Mouse (Mus musculus): ENCODE results near the gene Hist1h3h. TPM values are rescaled to one million over a fixed set of nuclear protein-coding genes. Genes with fewer than 3 reads are reported as not detected.
"Not testable (repeated sequence)": the region's sequence is repeated elsewhere in the genome, so short reads cannot be mapped to it uniquely, and the experiment has no call there.

Hist1h3h gene
- polyA plus RNA-seq, 1 experiment from 2014 or later: 5.4 TPM

DNA sequence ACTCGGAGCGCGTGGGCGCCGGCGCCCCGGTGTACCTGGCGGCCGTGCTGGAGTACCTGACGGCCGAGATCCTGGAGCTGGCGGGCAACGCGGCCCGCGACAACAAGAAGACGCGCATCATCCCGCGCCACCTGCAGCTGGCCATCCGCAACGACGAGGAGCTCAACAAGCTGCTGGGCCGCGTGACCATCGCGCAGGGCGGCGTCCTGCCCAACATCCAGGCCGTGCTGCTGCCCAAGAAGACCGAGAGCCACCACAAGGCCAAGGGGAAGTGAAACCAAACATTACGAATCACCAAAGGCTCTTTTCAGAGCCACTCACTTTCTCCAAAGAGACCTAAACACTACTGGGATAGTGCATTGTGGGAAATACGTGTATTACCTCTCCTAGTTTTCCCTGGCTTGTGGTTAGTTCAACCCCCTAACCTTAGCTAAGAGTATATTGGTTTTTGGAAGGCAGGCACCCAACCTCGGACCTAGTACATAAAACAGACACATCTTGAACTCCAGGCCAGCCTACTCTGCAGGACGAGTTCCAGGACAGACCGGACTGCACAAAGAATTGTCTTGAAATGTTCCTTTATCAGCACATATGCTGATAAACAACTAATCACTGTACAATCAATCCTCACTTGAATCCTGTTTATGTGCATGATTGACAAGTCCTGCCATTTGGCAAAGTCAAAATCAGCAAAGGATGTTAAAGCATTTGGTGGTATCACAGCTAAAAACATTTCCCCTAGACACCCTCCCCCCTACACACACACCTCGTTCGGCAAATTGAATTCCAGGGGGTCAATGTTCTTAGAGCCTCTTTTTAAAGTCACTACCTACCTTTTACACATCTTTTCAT is 693 bp upstream of the Hist1h3h start:
- peak overlapping the region; percentile 83 for H3K4me2 ChIP-seq
- H3K9ac ChIP-seq: peak overlapping the region; percentile 63
- not testable (repeated sequence) for H3K9me3 ChIP-seq (replicated peaks); H3K36me3 ChIP-seq; H3K27me3 ChIP-seq
- H3K4me1 ChIP-seq (replicated peaks): peaks cover 27% of the 10 kb centered on the region
- ATAC-seq (replicated peaks; ENCODE audit: insufficient number of reproducible peaks, insufficient read depth, low FRiP score, low read depth): 0 out of 2 replicates have a peak, but pooled peaks have one; percentile 5
- H3K4me3 ChIP-seq: peak overlapping the region; percentile 49
- peak overlapping the region; percentile 91 for H3K27ac ChIP-seq
- WGBS: 0% methylated on average over 15 of the region's 38 CpGs

DNA sequence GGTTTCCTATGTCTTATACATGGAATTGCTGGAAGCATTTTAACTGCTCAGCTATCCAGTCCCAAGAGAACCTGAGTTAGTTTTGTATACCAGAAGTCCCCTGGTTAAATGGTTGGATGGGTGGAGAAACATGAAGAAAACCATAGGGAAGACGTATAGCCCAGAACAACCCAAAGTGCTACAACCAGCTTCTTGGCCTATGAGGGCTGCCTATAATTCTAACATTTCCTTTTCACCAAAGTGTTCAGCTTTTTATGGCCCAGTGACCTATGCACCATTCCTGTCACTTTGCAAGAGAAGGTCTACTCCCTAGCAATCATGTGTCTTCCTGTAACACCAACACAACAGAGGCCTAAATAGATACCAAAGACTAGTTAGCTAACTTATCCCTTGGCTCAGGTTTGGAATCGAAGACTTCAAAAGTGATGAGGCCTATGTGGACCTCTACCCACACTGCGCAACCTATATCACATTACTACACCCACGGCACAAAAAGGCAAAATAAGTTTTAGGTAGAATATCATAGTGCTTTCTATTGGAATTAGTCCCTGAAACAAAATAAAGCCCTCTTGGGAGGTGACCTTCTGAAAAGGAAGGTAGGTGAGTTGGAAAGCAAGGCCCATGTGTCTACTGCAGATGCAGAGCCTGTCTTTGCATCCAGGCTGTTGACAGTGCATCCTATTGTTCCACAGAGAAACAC is 1.1 kb downstream of the Hist1h3h start:
- Histone ChIP-seq H3K27me3 (no peaks in the 10 kb centered on the region), H3K9ac (peak overlapping the region; percentile 52), H3K36me3 (no peaks in the 10 kb centered on the region), H3K27ac (peak overlapping the region; percentile 63), H3K9me3 (replicated peaks) (no peaks in the 10 kb centered on the region), H3K4me1 (replicated peaks) (peaks cover 34% of the 10 kb centered on the region), H3K4me2 (peak overlapping the region; percentile 83), H3K4me3 (peak overlapping the region; percentile 49)
- 66% methylated on average over 4 of the region's 4 CpGs for WGBS
- ATAC-seq (replicated peaks; ENCODE audit: insufficient number of reproducible peaks, insufficient read depth, low FRiP score, low read depth): no peak

DNA sequence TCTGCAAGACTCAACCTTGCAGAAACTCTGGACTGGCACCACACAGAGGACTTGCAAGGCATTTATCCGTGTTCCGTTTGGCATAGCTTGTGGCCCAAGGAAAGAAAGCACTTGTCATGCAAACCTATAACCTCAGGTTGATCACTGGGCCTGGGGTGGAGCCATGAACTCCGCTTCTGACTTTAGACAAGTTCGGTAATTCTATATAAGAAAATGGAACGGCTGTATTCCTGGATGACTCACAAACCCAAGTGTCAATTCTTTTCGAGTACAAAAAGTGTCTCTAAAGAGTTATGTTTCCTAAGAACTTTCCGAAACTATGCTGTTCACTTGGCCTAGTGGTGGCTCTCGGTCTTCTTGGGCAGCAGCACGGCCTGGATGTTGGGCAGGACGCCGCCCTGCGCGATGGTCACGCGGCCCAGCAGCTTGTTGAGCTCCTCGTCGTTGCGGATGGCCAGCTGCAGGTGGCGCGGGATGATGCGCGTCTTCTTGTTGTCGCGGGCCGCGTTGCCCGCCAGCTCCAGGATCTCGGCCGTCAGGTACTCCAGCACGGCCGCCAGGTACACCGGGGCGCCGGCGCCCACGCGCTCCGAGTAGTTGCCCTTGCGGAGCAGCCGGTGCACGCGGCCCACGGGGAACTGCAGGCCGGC is 3.8 kb downstream of the Hist1h3h start:
- not testable (repeated sequence) for H3K9me3 ChIP-seq (replicated peaks); H3K27me3 ChIP-seq; H3K36me3 ChIP-seq
- ATAC-seq (replicated peaks; ENCODE audit: insufficient number of reproducible peaks, insufficient read depth, low FRiP score, low read depth): 0 out of 2 replicates have a peak, but pooled peaks have one; percentile 5
- Histone ChIP-seq H3K9ac (peak overlapping the region; percentile 31), H3K4me2 (peak overlapping the region; percentile 76), H3K4me3 (peak overlapping the region; percentile 51), H3K27ac (peak overlapping the region; percentile 88), H3K4me1 (replicated peaks) (peaks cover 26% of the 10 kb centered on the region)
- 4% methylated on average over 21 of the region's 44 CpGs for WGBS

DNA sequence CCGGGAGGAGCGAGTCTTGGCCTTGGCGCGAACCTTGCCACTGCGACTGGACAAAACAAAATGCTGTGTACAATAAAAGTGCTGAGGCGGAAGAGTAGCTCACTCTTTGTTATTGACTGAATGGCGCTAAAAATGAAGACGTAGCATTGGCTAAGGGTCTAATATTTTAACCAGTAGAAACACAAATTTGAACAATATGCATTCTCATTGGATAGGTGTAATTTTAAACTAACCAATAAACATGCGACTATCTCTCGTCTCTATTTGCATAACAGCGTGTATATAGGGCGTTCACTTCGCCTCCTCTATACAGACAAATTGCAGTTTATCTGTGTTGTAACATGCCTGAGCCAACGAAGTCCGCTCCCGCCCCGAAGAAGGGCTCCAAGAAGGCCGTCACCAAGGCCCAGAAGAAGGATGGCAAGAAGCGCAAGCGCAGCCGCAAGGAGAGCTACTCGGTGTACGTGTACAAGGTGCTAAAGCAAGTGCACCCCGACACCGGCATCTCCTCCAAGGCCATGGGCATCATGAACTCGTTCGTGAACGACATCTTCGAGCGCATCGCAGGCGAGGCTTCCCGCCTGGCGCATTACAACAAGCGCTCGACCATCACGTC is 4.4 kb downstream of the Hist1h3h start, which contains the start of gene Hist1h2bm:
Gene Hist1h2bm (plus strand): TSS at position 288 of the 616 bp plus-strand sequence.
- Histone ChIP-seq H3K4me3 (peak within 1 kb of the TSS; percentile 51), H3K27ac (peak within 1 kb of the TSS; percentile 88), H3K9ac (peak within 1 kb of the TSS; percentile 41), H3K4me2 (peak within 1 kb of the TSS; percentile 76), H3K4me1 (replicated peaks) (peaks cover 24% of the 10 kb centered on the region)
- not testable (repeated sequence) for H3K27me3 ChIP-seq; H3K9me3 ChIP-seq (replicated peaks); H3K36me3 ChIP-seq
- peak; percentile 95 for ATAC-seq (replicated peaks; ENCODE audit: insufficient number of reproducible peaks, insufficient read depth, low FRiP score, low read depth)
- under 1% methylated on average over 37 of the region's 37 CpGs for WGBS

GRCm38 (mm10) chr13:21722373-21722925 is 5.0 kb downstream of the Hist1h3h start:
- no peaks in the 10 kb centered on the region for H3K36me3 ChIP-seq
- peak overlapping the region; percentile 41 for H3K9ac ChIP-seq
- peak overlapping the region; percentile 76 for H3K4me2 ChIP-seq
- no peaks in the 10 kb centered on the region for H3K27me3 ChIP-seq
- peak overlapping the region; percentile 88 for H3K27ac ChIP-seq
- peak overlapping the region; percentile 51 for H3K4me3 ChIP-seq
- 4% methylated on average over 11 of the region's 11 CpGs for WGBS
- ATAC-seq (replicated peaks; ENCODE audit: insufficient number of reproducible peaks, insufficient read depth, low FRiP score, low read depth): no peak
- no peaks in the 10 kb centered on the region for H3K9me3 ChIP-seq (replicated peaks)
- peaks cover 21% of the 10 kb centered on the region for H3K4me1 ChIP-seq (replicated peaks)

DNA sequence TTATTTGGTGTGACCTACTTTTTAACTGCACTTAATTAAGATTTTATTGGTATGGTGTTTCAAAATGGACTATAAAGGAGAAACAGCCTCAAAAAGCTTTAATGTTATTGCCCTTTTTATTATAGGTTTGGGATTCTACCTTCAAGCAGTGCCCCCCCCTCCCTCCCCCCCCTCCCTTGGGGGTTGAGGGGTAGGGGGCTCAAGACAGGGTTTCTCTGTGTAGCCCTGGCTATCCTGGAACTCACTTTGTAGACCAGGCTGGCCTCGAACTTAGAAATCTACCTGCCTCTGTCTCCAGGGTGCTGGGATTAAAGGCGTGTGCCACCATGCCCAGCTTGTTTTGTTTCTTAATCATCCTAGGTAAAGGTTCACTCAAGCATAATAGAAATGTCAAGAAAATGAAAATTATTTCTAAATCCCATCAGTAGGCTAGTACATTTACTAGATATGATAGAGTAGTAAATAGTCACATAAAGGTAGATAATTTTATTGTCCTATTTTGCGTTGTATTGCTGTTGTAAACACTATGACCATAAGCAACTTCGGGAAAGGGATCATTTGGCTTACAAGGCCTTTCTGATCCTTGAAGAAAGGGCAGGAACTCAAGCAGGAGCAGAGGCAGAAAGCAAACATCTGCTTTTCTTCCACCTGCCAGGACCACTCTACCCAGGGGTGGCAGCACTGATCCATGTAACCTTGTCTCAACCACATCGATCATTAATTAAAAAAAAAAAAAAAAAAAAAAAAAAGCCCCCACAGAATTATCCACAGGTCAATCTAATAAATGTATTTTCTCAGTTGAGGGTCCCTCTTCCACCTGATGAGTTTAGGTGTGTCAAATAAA is 5.8 kb downstream of the Hist1h3h start:
- Histone ChIP-seq H3K4me3 (no peak overlapping the region), H3K4me1 (replicated peaks) (peaks cover 17% of the 10 kb centered on the region), H3K36me3 (no peaks in the 10 kb centered on the region), H3K27ac (peak overlapping the region; percentile 88; the same call in 1 of the 2 replicates), H3K27me3 (no peaks in the 10 kb centered on the region), H3K9me3 (replicated peaks) (no peaks in the 10 kb centered on the region), H3K4me2 (peak overlapping the region; percentile 76; the same call in 1 of the 2 replicates), H3K9ac (no peak overlapping the region)
- ATAC-seq (replicated peaks; ENCODE audit: insufficient number of reproducible peaks, insufficient read depth, low FRiP score, low read depth): no peak
- WGBS: 47% methylated on average over 5 of the region's 5 CpGs

DNA sequence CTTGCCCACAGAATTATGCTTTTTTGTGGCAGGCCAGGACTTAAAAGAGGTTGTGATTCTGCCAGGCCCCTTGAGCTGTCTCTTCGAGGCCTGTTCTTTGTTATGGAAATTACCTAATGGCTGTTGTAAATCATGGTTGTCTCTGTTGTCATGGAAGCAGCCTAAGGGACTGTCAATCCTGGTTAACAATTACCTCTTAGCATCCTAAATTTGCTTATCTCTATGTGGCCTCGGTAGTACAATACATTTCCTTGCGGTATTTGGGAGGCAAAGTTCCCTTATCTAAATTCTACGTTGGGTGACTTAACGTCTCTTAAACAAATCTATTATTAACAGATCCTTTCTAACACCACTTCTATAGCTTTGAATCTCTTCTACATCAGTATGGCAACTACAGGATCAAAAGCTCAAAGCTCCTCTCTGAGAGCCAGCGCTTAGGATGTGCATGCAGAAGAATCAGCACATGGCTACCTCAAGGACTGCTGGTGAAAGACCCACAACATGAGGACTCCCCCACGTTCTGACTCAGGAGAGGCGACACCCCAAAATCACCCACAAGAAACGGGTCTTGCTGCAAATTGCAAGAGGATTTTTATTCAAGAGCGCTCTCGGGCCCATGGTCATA is 10.6 kb downstream of the Hist1h3h start:
- no peaks in the 10 kb centered on the region for H3K27me3 ChIP-seq
- no peak overlapping the region for H3K9ac ChIP-seq
- no peak overlapping the region for H3K4me3 ChIP-seq
- H3K4me1 ChIP-seq (replicated peaks): no peaks in the 10 kb centered on the region
- H3K9me3 ChIP-seq (replicated peaks): no peaks in the 10 kb centered on the region
- 39% methylated on average over 11 of the region's 11 CpGs for WGBS
- no peaks in the 10 kb centered on the region for H3K36me3 ChIP-seq
- no peak overlapping the region for H3K4me2 ChIP-seq
- H3K27ac ChIP-seq: no peak overlapping the region
- ATAC-seq (replicated peaks; ENCODE audit: insufficient number of reproducible peaks, insufficient read depth, low FRiP score, low read depth): no peak

GRCm38 (mm10) chr13:21729544-21729943 is 12.1 kb downstream of the Hist1h3h start:
- H3K27ac ChIP-seq: no peak overlapping the region
- no peak for ATAC-seq (replicated peaks; ENCODE audit: insufficient number of reproducible peaks, insufficient read depth, low FRiP score, low read depth)
- H3K36me3 ChIP-seq: no peaks in the 10 kb centered on the region
- no peak overlapping the region for H3K9ac ChIP-seq
- H3K4me1 ChIP-seq (replicated peaks): peaks cover 7% of the 10 kb centered on the region; the same call in 1 of the 2 replicates
- H3K4me3 ChIP-seq: no peak overlapping the region
- no peak overlapping the region for H3K4me2 ChIP-seq
- 51% methylated on average over 1 of the region's 1 CpGs for WGBS
- no peaks in the 10 kb centered on the region for H3K27me3 ChIP-seq
- no peaks in the 10 kb centered on the region for H3K9me3 ChIP-seq (replicated peaks)

DNA sequence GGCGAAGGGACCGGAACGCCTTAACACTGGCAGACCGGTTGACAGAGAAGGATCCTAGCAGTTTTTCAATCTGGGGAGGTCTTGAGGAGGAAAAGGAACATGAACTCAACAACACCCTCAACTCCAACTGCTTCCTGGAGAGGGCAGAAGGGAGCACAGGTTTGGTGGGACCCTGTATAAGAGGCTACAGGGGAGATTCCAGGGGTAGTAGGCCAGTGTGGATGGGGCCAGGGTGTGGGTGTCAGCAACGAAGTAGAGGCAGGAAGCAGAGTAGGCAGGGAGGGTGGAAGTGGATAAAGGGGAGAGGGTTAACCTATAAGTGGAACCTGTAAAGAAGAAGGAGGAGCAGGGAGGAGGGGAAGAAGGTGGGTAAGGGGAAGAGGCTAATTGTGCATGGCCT is 16.0 kb downstream of the Hist1h3h start:
- Histone ChIP-seq H3K36me3 (no peaks in the 10 kb centered on the region), H3K27me3 (no peaks in the 10 kb centered on the region), H3K4me3 (no peak overlapping the region), H3K27ac (no peak overlapping the region), H3K9me3 (replicated peaks) (no peaks in the 10 kb centered on the region), H3K4me2 (no peak overlapping the region), H3K4me1 (replicated peaks) (peaks cover 10% of the 10 kb centered on the region), H3K9ac (no peak overlapping the region)
- 71% methylated on average over 5 of the region's 5 CpGs for WGBS
- no peak for ATAC-seq (replicated peaks; ENCODE audit: insufficient number of reproducible peaks, insufficient read depth, low FRiP score, low read depth)
